Mouse (Mus musculus) heart, adult 2 months (tissue): ENCODE results near the gene Fam189a1. TPM values are rescaled to one million over a fixed set of nuclear protein-coding genes. Genes with fewer than 3 reads are reported as not detected.

Source experiments
- DNase-seq, 2 experiments: peaks; one replicate each; pipeline ENCODE4 v3.0.0; 2021
- H3K27ac ChIP-seq: fragments of 200-600 bp; 2 replicates; pipeline ENCODE4 v1.8.1; 2022
- H3K27me3 ChIP-seq: fragments of 200-500 bp; 2 replicates; pipeline ENCODE4 v1.6.1; 2012; ENCODE audit warnings: mild to moderate bottlenecking, low read length, inconsistent platforms, mixed read lengths; ENCODE audit not compliant: control insufficient read depth, insufficient read depth
- H3K36me3 ChIP-seq: fragments of 200-500 bp; 2 replicates; pipeline ENCODE4 v1.6.1; 2012; ENCODE audit warnings: low read length, inconsistent platforms; ENCODE audit not compliant: control insufficient read depth, insufficient read depth
- H3K4me1 ChIP-seq: fragments of 200-500 bp; 2 replicates; pipeline ENCODE4 v1.6.1; 2011; ENCODE audit warnings: low read length; ENCODE audit not compliant: control insufficient read depth, insufficient read depth
- H3K4me3 ChIP-seq: fragments of 200-600 bp; 2 replicates; pipeline ENCODE4 v1.8.1; 2022
- H3K79me2 ChIP-seq: fragments of 200-500 bp; replicated peaks from 2 replicates; pipeline ENCODE4 v1.6.1; 2012; ENCODE audit warnings: mild to moderate bottlenecking, inconsistent platforms, low read length, moderate library complexity, mixed read lengths; ENCODE audit not compliant: control insufficient read depth, insufficient read depth
- H3K9ac ChIP-seq: fragments of 200-500 bp; 2 replicates; pipeline ENCODE4 v1.6.1; 2012; ENCODE audit warnings: low read depth, mild to moderate bottlenecking, control low read depth, inconsistent platforms, low read length, mixed read lengths
- CTCF ChIP-seq: fragments of 200-600 bp; IDR thresholded peaks from 2 replicates; pipeline ENCODE4 v1.8.1; 2022; ENCODE audit warnings: antibody characterized with exemption, mild to moderate bottlenecking, moderate library complexity
- EP300 ChIP-seq: fragments of 200-500 bp; IDR thresholded peaks from 2 replicates; pipeline ENCODE4 v1.6.1; 2011; ENCODE audit warnings: low read depth, low read length, control low read depth; ENCODE audit not compliant: insufficient read depth
- POLR2A ChIP-seq: fragments of 200-500 bp; IDR thresholded peaks from 2 replicates; pipeline ENCODE4 v1.6.1; 2011; ENCODE audit warnings: mild to moderate bottlenecking, low read depth, low read length, control low read depth; ENCODE audit not compliant: insufficient read depth
- WGBS: fragments of 180-500 bp; shearing (Covaris S2); methylation state at CpG from one replicate; pipeline ENCODE4 v1.1.7; 2018; 5-methylcytosine and 5-hydroxymethylcytosine counted together
- intact Hi-C: fragments of 180-260 bp; cut with DNase I; formaldehyde crosslinking; loops from one replicate; pipeline ENCODE4 v1.15.1; 2025
- polyA plus RNA-seq: library from polyadenylated mRNA; depleted of rRNA; stranded (reverse); fragments of >200 nt; gene quantifications from 2 replicates; pipeline ENCODE4 v1.2.3, GENCODE M21; 2012
- total RNA-seq, 2 experiments: library from RNA; stranded (reverse); gene quantifications; 2 replicates each; pipeline ENCODE4 v1.2.3; 2021

The Fam189a1 gene
- total and polyA plus RNA-seq, 3 experiments = 0.64 TPM; not detected in 2

DNA sequence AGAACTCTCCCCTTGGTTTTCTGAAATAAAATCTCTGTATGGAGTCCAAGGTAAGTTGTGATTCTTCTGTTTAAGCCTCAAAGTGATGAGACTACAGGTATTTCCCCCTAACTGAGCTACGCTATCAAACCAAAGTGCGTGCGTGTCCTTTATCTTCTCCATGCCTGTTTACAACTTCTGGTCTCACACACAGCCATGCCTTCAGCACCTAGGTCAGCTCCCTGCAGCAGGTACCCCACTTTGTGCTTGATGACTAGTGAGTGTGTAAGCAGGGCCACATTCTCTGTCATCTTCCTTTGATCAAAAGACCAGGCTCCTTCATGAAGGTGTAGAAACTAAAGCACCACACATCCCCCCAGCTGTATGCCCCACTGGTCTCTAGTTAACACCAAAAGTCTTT, 305.6 kb downstream of the Fam189a1 start:
- no peak overlapping the region for H3K9ac ChIP-seq
- no peak overlapping the region for H3K27ac ChIP-seq
- intact Hi-C loops = no loop called here
- DNase-seq = no peak
- H3K79me2 ChIP-seq = no peaks in the 10 kb centered on the region
- no peaks in the 10 kb centered on the region for H3K36me3 ChIP-seq
- WGBS = 11% methylated on average over 3 of the region's 3 CpGs
- H3K27me3 ChIP-seq = no peaks in the 10 kb centered on the region
- no peak overlapping the region for H3K4me3 ChIP-seq
- TF ChIP-seq POLR2A = no peak
- no peak for TF ChIP-seq EP300
- no peak for TF ChIP-seq CTCF
- H3K4me1 ChIP-seq = no peaks in the 10 kb centered on the region; the same call in 1 of the 2 replicates

DNA sequence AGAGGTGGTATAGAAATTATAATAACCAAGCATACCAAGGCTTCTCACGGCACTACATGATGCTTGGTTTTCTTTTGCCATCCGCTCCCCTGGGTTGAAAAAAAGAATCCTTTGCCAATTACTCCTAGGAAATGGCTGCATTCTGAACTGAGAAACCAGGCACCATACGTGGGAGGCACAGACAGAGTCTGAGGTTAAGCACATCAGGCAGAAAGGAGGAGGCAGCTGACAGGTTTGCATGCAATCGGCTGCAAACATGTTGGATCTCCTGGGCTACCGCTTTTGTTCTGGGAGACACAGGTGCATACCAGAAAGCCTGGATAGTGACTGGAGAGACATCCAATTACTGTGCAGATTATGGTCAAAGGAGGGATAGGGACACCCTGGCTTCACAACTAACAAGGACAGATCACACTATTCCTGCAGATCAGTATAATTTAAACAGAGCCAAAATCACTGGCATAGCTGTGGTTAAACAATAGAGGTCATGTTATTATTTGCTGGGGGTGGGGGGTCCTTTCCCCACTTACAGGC, 308.9 kb downstream of the Fam189a1 start:
- Histone ChIP-seq H3K27me3 (no peaks in the 10 kb centered on the region), H3K4me1 (no peaks in the 10 kb centered on the region; the same call in 1 of the 2 replicates), H3K79me2 (no peaks in the 10 kb centered on the region), H3K4me3 (no peak overlapping the region), H3K9ac (no peak overlapping the region), H3K36me3 (no peaks in the 10 kb centered on the region), H3K27ac (no peak overlapping the region)
- WGBS = 83% methylated on average over 5 of the region's 5 CpGs
- intact Hi-C loops = no loop called here
- no peak for DNase-seq
- no peak for TF ChIP-seq POLR2A
- no peak for TF ChIP-seq EP300
- no peak for TF ChIP-seq CTCF

DNA sequence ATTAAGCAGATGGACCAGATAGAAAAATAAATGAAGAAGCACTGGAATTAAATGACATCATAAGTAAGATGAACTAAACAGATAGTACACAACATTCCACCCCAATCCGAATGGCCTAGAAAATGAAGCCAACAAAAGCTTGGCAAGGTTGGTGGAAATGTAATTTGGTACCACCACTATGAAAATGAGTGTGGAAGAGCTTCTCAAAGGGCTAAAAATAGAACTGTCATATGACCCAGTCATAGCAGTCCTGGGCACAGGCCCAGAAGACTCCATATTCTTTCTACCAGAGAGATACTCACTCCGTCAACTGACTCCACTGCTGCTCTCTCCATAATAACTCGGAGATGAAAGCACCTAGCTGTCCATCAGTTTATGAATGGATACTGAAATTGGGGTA, 310.3 kb downstream of the Fam189a1 start:
- Histone ChIP-seq H3K9ac (no peak overlapping the region), H3K4me3 (no peak overlapping the region), H3K27me3 (no peaks in the 10 kb centered on the region), H3K36me3 (no peaks in the 10 kb centered on the region), H3K27ac (no peak overlapping the region), H3K4me1 (no peaks in the 10 kb centered on the region; the same call in 1 of the 2 replicates), H3K79me2 (no peaks in the 10 kb centered on the region)
- 45% methylated on average over 3 of the region's 3 CpGs for WGBS
- DNase-seq = no peak
- intact Hi-C loops = no loop called here
- no peak for TF ChIP-seq CTCF
- TF ChIP-seq EP300 = no peak
- TF ChIP-seq POLR2A = no peak

DNA sequence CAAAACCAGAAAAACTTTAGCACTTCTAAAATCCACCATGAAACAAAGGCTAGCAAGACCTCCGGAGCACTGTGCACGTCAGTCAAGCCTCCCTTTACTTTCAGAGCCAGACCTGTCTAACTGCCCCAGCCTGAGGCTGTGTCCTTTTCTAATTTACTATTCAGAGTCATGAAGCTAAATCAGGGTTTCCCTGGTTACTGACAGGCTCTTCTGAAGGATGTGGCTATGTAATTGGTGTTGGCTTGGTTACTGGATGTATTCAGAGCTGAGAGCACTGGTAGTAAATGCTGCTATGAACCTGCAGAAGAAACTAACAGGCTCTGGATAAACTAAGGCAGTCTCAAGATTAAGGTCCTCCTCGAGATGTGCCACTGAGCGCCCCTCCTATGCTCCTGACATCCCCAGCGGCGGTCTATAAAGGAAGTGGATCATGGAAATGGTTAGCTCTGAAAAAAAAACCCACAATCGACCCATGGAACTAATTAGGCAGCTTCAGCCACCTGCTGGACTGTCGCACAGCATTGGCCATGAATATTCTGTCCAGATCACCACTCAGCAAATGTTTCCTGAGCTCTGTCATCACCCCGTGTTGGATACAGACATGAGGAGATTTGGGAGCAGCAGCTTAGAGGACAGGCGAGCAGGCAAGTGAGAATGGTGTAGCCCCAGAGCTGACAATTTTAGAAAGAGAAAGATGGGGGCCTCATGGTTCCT, 315.3 kb downstream of the Fam189a1 start:
- Histone ChIP-seq H3K4me1 (no peaks in the 10 kb centered on the region), H3K9ac (no peak overlapping the region), H3K79me2 (no peaks in the 10 kb centered on the region), H3K36me3 (no peaks in the 10 kb centered on the region), H3K27ac (no peak overlapping the region), H3K27me3 (no peaks in the 10 kb centered on the region), H3K4me3 (no peak overlapping the region)
- intact Hi-C loops = no loop called here
- TF ChIP-seq POLR2A = no peak
- no peak for TF ChIP-seq CTCF
- TF ChIP-seq EP300 = no peak
- no peak for DNase-seq
- WGBS = 59% methylated on average over 10 of the region's 10 CpGs

DNA sequence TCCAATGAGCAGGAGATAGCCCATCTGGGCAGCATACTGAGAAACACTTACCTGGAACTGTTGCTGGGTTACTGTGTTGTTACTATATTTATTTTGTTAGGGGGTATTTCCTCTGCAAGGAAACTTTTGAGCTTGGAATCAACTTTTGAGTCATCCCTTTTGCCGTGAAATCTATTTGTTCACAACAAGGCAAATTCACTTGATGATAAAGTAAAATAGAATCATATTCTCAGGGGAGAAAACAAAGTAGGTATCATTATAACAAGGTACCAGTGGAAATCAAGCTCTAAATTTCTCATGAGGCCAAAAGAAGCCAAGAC, 315.8 kb downstream of the Fam189a1 start:
- no peaks in the 10 kb centered on the region for H3K36me3 ChIP-seq
- no peaks in the 10 kb centered on the region for H3K79me2 ChIP-seq
- intact Hi-C loops = no loop called here
- no peak overlapping the region for H3K9ac ChIP-seq
- H3K4me3 ChIP-seq = no peak overlapping the region
- H3K4me1 ChIP-seq = no peaks in the 10 kb centered on the region
- TF ChIP-seq EP300 (no peak), CTCF (no peak), POLR2A (no peak)
- DNase-seq = no peak
- no peaks in the 10 kb centered on the region for H3K27me3 ChIP-seq
- H3K27ac ChIP-seq = no peak overlapping the region
- 47% methylated on average over 1 of the region's 1 CpGs for WGBS

DNA sequence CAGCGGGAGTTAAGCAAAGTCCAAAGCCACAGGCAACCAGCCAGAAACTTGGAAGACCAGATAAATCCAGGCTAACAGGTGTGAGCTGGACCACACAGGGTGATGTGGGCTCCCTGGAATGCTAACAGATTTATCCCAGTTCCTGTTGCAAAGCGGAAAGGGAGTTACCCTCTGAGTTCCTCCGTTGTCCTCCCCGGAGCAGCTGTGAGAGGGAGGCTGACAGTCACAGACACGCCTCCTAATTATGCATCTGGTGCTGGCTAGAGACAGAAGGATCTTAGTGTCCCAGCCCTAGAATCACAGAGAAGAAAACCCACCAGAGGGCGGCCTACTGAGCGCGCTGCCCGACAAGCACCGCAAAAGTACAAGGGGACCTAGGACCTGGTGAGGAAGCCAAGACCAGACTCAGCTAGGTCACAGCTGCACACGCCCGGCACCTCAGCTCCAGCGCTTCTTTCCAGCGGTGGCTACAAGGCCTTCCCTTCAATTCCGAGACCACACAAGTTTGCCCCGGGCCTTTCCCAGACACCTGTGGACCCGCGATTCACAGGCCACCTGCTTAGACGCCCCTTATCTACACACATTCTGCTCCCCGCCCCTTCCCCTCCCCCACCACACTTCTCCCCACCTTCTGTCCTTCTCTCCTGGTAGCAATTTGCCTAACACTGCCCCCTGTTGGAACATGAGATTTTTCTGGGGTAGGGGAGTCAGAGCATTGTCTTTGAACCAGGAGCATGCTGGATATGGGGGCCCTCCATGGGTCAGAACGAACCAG, 316.4 kb downstream of the Fam189a1 start:
- DNase-seq = peak; percentile 23 to 29
- intact Hi-C loops = no loop called here
- TF ChIP-seq POLR2A (no peak), CTCF (peak; percentile 55)
- Histone ChIP-seq H3K36me3 (no peaks in the 10 kb centered on the region), H3K9ac (no peak overlapping the region), H3K4me1 (no peaks in the 10 kb centered on the region), H3K27ac (no peak overlapping the region), H3K4me3 (peak overlapping the region; percentile 24; the same call in 1 of the 2 replicates), H3K79me2 (no peaks in the 10 kb centered on the region), H3K27me3 (no peaks in the 10 kb centered on the region)
- 4% methylated on average over 21 of the region's 21 CpGs for WGBS
